Comparison of ENCODE assay signal across 16 mouse cellular contexts in genomic region chr10:79897316-79898245, GRCm38 (mm10). TPM values are rescaled to one million over a fixed set of nuclear protein-coding genes. Genes with fewer than 3 reads are reported as not detected.
DNase-seq lines count a peak whose midpoint lies in the region; ATAC-seq lines count a peak whose summit lies in the region.
"Had no signal": no experiment of that assay in that cellular context is flagged by ENCODE, and none has a peak within 500 bp of the region (broad histone marks: within the 10 kb centered on the region; RNA-seq: fewer than 3 reads in every experiment).

No protein-coding gene starts in this region.

- DNase-seq in spleen, postnatal 36 days (ENCODE audit: low spot score in 2 of 2), result peak; percentile 51 to 56
- no peak for DNase-seq in spleen, postnatal 14 days (ENCODE audit: low spot score in 2 of 2)
- DNase-seq in liver, result peak; percentile 76
- DNase-seq in urinary bladder, adult 2 months (ENCODE audit: low spot score), result no peak
- no peak for DNase-seq in layer of hippocampus, adult 18-20 months (ENCODE audit: low spot score in 2 of 2)
- DNase-seq in right cerebral cortex, adult 2 months (ENCODE audit: low spot score in 2 of 2), result no peak
- DNase-seq: heart, postnatal 14 days; thymus, postnatal 36 days had no signal

- H3K4me2 ChIP-seq in embryonic facial prominence, embryonic 13.5 days, result no peak overlapping the region
- H3K4me2 ChIP-seq: forebrain, embryonic 13.5 days; limb, embryonic 12.5 days had no signal

- H3K27ac ChIP-seq in embryonic facial prominence, embryonic 13.5 days, result no peak overlapping the region
- H3K27ac ChIP-seq: forebrain, embryonic 13.5 days; layer of hippocampus, adult 2 months; limb, embryonic 12.5 days had no signal

- H3K36me3 ChIP-seq in embryonic facial prominence, embryonic 13.5 days, result peaks cover 76% of the 10 kb centered on the region

- H3K4me1 ChIP-seq in embryonic facial prominence, embryonic 13.5 days, result no peaks in the 10 kb centered on the region

- 55% methylated on average over 20 of the region's 20 CpGs for WGBS in embryonic facial prominence, embryonic 13.5 days

- no peaks in the 10 kb centered on the region for H3K27me3 ChIP-seq in embryonic facial prominence, embryonic 13.5 days
- H3K27me3 ChIP-seq: limb, embryonic 12.5 days had no signal

- no peaks in the 10 kb centered on the region for H3K9me3 ChIP-seq in embryonic facial prominence, embryonic 13.5 days
- H3K9me3 ChIP-seq: forebrain, embryonic 13.5 days; G1E; limb, embryonic 12.5 days had no signal

- no peak overlapping the region for H3K4me3 ChIP-seq in embryonic facial prominence, embryonic 13.5 days
- H3K4me3 ChIP-seq: forebrain, embryonic 13.5 days; layer of hippocampus, adult 2 months; limb, embryonic 12.5 days had no signal

- H3K9ac ChIP-seq in embryonic facial prominence, embryonic 13.5 days, result 0 out of 2 replicates have a peak overlapping the region, but pooled peaks have one; percentile 32
- H3K9ac ChIP-seq: forebrain, embryonic 13.5 days; limb, embryonic 12.5 days had no signal

- no peak for ATAC-seq in embryonic facial prominence, embryonic 13.5 days (ENCODE audit: insufficient number of reproducible peaks, insufficient read depth, low FRiP score, low TSS enrichment, low read depth)
- ATAC-seq: forebrain, embryonic 13.5 days had no signal

RNA-seq across cellular contexts. Expression of gene Cfd, which starts 6.9 kb away (rescaled TPM):
- not detected in 2 replicates for polyA plus RNA-seq in embryonic facial prominence, embryonic 13.5 days (2015; fragmentation: Nextera tagmentation; extraction: Ambion mirVana)
- 564 and 1,194 TPM in 2 replicates for polyA plus RNA-seq in urinary bladder, adult 2 months (2012; rRNA removed)
- total RNA-seq in layer of hippocampus, adult 18-20 months (2021), result not detected
- total RNA-seq: G1E; layer of hippocampus, adult 2 months had no signal
- polyA plus RNA-seq: forebrain, embryonic 13.5 days; G1E; limb, embryonic 12.5 days had no signal

RNA-seq across cellular contexts. Expression of gene Med16, which starts 11.1 kb away (rescaled TPM):
- polyA plus RNA-seq in embryonic facial prominence, embryonic 13.5 days (2015; fragmentation: Nextera tagmentation; extraction: Ambion mirVana), result 47.6 and 49.3 TPM in 2 replicates
- 31.7 and 40.9 TPM in 2 replicates for polyA plus RNA-seq in urinary bladder, adult 2 months (2012; rRNA removed)
- 10 to 100 TPM; 53.8 to 55.2 TPM for total RNA-seq in layer of hippocampus, adult 18-20 months (2021)

RNA-seq across cellular contexts. Expression of gene Elane, which starts 11.5 kb away (rescaled TPM):
- 1.9 TPM in 1 of 2 replicates, not detected in the other for polyA plus RNA-seq in embryonic facial prominence, embryonic 13.5 days (2015; fragmentation: Nextera tagmentation; extraction: Ambion mirVana)
- polyA plus RNA-seq in urinary bladder, adult 2 months (2012; rRNA removed), result 0.19 TPM in 1 of 2 replicates, not detected in the other
- total RNA-seq in layer of hippocampus, adult 18-20 months (2021), result not detected
- total RNA-seq: G1E; heart, postnatal 14 days; layer of hippocampus, adult 2 months had no signal
- polyA plus RNA-seq: cortical plate, adult 2 months; forebrain, embryonic 13.5 days; limb, embryonic 12.5 days had no signal

RNA-seq across cellular contexts. Expression of gene Gm26602, which starts 13.1 kb away (rescaled TPM):
- 8.1 and 29.9 TPM in 2 replicates for polyA plus RNA-seq in embryonic facial prominence, embryonic 13.5 days (2015; fragmentation: Nextera tagmentation; extraction: Ambion mirVana)
- polyA plus RNA-seq in urinary bladder, adult 2 months (2012; rRNA removed), result not detected in 2 replicates
- not detected for total RNA-seq in layer of hippocampus, adult 18-20 months (2021)
- total RNA-seq: G1E; gastrocnemius, postnatal 4 days; heart, postnatal 14 days; layer of hippocampus, adult 2 months had no signal
- polyA plus RNA-seq: cortical plate, adult 2 months; spleen, adult 2 months had no signal

RNA-seq across cellular contexts. Expression of gene Kiss1r, which starts 19.2 kb away (rescaled TPM):
- 0.98 and 1.3 TPM in 2 replicates for polyA plus RNA-seq in embryonic facial prominence, embryonic 13.5 days (2015; fragmentation: Nextera tagmentation; extraction: Ambion mirVana)
- 5.5 and 5.7 TPM in 2 replicates for polyA plus RNA-seq in urinary bladder, adult 2 months (2012; rRNA removed)
- 1 to 10 TPM; 6.7 to 7.8 TPM for total RNA-seq in layer of hippocampus, adult 18-20 months (2021)

Comparison
In these comparisons a context has a peak if more than half of its experiments do, and no peak if none do; other contexts are left out.
1. DNase-seq: peak in spleen, postnatal 36 days (2 of 2) and liver (single experiment); none in spleen, postnatal 14 days (0 of 2), urinary bladder, adult 2 months (single experiment), layer of hippocampus, adult 18-20 months (0 of 2) and right cerebral cortex, adult 2 months (0 of 2).
2. RNA of gene Cfd, which starts 6.9 kb away (polyA plus RNA-seq): 564 to 1,194 TPM in urinary bladder, adult 2 months; not detected in embryonic facial prominence, embryonic 13.5 days; every median in the first group is over 100 times any median in the second.